10 mouse cellular contexts compared by ENCODE assay signal in the genomic region with DNA sequence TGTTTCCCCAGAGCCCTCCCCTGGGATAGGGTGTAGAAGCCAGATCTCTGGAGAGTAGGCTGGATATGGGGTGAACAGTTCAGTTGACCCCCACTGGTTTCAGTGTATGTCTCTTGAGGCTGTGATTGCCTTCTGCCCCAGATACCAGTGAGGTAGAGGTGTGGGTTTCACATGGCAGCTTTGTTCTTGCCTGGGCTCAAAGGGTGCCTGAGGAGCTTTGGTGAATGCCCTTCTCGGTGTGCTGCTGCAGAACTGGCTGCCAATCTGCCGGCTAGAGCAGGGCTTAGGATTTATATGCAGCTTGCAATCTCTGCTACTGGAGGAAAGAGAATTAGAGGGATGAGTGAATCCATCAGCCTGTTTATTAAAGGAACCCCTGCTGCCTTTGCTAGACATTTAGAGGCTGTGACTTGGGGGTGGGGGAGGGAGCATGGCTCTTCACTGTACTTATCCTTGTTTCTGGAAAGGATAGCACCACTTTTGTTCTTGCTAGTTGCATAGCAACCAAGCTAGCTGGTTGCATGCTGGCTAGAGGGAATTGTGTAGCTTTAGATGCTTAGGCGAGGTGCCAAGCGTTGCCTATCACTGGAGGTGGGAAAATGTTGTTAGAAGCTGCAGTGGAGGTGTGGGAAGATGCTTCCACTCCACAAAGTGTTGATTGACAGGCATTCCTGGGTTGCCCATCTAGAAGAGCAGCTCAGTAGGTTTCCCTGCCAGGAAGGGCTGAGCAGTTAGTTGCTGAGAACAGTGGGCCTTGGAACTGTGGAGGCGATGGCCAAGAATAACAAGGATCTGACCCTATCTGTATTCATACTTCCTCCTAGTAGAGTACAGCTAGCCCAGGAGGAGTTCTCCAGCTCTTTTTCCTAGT. TPM values are rescaled to one million over a fixed set of nuclear protein-coding genes. Genes with fewer than 3 reads are reported as not detected.
DNase-seq lines count a peak whose midpoint lies in the region; ATAC-seq and TF ChIP-seq lines count a peak whose summit lies in the region.
"Had no signal": no experiment of that assay in that cellular context is flagged by ENCODE, and none has a peak within 500 bp of the region (broad histone marks: within the 10 kb centered on the region; RNA-seq: fewer than 3 reads in every experiment).

No protein-coding gene starts in this region.

- H3K27ac ChIP-seq in midbrain, postnatal 0 days (ENCODE audit: low read depth, low read length): peak overlapping the region; percentile 85
- H3K27ac ChIP-seq: limb, embryonic 12.5 days; stomach, embryonic 15.5 days had no signal

- H3K27me3 ChIP-seq in midbrain, postnatal 0 days (ENCODE audit: insufficient read depth, low read length): no peaks in the 10 kb centered on the region
- H3K27me3 ChIP-seq: limb, embryonic 12.5 days; stomach, embryonic 15.5 days had no signal

- H3K4me1 ChIP-seq in midbrain, postnatal 0 days (ENCODE audit: insufficient read depth, low read length): peaks cover 11% of the 10 kb centered on the region; the same call in 1 of the 2 replicates
- H3K4me1 ChIP-seq: limb, embryonic 12.5 days had no signal

- ATAC-seq in midbrain, postnatal 0 days (ENCODE audit: low FRiP score): peak; percentile 89
- ATAC-seq in erythroid progenitor cell, adult 5-6 weeks (replicated peaks; ENCODE audit: low FRiP score, poor library complexity, severe bottlenecking): no peak

- H3K4me2 ChIP-seq in midbrain, postnatal 0 days (ENCODE audit: low read depth, low read length, poor library complexity, severe bottlenecking): peak overlapping the region; percentile 10; the same call in 1 of the 2 replicates
- H3K4me2 ChIP-seq: limb, embryonic 12.5 days; stomach, embryonic 15.5 days had no signal

- no peaks in the 10 kb centered on the region for H3K9me3 ChIP-seq in midbrain, postnatal 0 days (ENCODE audit: low read length)
- H3K9me3 ChIP-seq: limb, embryonic 12.5 days; stomach, embryonic 15.5 days had no signal

- no peak overlapping the region for H3K4me3 ChIP-seq in midbrain, postnatal 0 days (ENCODE audit: low read depth, low read length)
- H3K4me3 ChIP-seq: limb, embryonic 12.5 days; stomach, embryonic 15.5 days had no signal

- no peak for TF ChIP-seq CTCF in midbrain, postnatal 0 days (IDR thresholded peaks at IDR 0.05)

- H3K9ac ChIP-seq in midbrain, postnatal 0 days (replicated peaks; ENCODE audit: low read length, poor library complexity, severe bottlenecking): 0 out of 2 replicates have a peak overlapping the region, but pooled peaks have one; percentile 13
- H3K9ac ChIP-seq: limb, embryonic 12.5 days; stomach, embryonic 15.5 days had no signal

- DNase-seq in cerebellum, adult 9-11 months: peak; percentile 39
- no peak for DNase-seq in cerebellum, adult 18-20 months
- DNase-seq in brain, adult 2 months (ENCODE audit: low read depth, low spot score): peak; percentile 93
- DNase-seq in heart, postnatal 4 days: peak; percentile 45
- DNase-seq in midbrain, postnatal 0 days (ENCODE audit: low spot score): peak; percentile 92
- DNase-seq in lung, postnatal 14 days: no peak
- DNase-seq in gastrocnemius, adult 8-10 months (ENCODE audit: low spot score in 2 of 2): no peak

- WGBS in midbrain, postnatal 0 days: 18% methylated on average over 5 of the region's 5 CpGs

- H3K36me3 ChIP-seq in midbrain, postnatal 0 days (ENCODE audit: insufficient read depth, low read length): no peaks in the 10 kb centered on the region
- H3K36me3 ChIP-seq: limb, embryonic 12.5 days; stomach, embryonic 15.5 days had no signal

RNA-seq across cellular contexts. Expression of a gene that starts 7.7 kb away (rescaled TPM):
- 1,000 to 10,000 TPM; 1,419 to 1,465 TPM for total RNA-seq in heart, postnatal 4 days (2021)
- total RNA-seq in midbrain, postnatal 0 days (2014; rRNA removed): 380 and 412 TPM in 2 replicates
- 257 and 279 TPM in 2 replicates for polyA plus RNA-seq in midbrain, postnatal 0 days (2015; fragmentation: Nextera tagmentation; extraction: Ambion mirVana)
- 44.4 and 51.5 TPM in 2 replicates for total RNA-seq in erythroid progenitor cell, adult 5-6 weeks (2015; ENCODE audit: low replicate concordance)
- total RNA-seq in erythroid progenitor cell, adult 5-6 weeks (2017; ENCODE audit: low replicate concordance): 72.2 and 113 TPM in 2 replicates
- 1,000 to 10,000 TPM; 1,068 to 1,166 (median 1,137) TPM for total RNA-seq in gastrocnemius, adult 8-10 months (2022)

RNA-seq across cellular contexts. Expression of a gene that starts 8.1 kb away (rescaled TPM):
- total RNA-seq in heart, postnatal 4 days (2021): 10 to 100 TPM; 57.9 to 58.9 TPM
- 31.8 and 34.1 TPM in 2 replicates for total RNA-seq in midbrain, postnatal 0 days (2014; rRNA removed)
- polyA plus RNA-seq in midbrain, postnatal 0 days (2015; fragmentation: Nextera tagmentation; extraction: Ambion mirVana): 107 and 118 TPM in 2 replicates
- 49.0 and 58.3 TPM in 2 replicates for total RNA-seq in erythroid progenitor cell, adult 5-6 weeks (2015; ENCODE audit: low replicate concordance)
- total RNA-seq in erythroid progenitor cell, adult 5-6 weeks (2017; ENCODE audit: low replicate concordance): 18.6 and 46.0 TPM in 2 replicates
- 10 to 100 TPM; 39.0 to 44.3 (median 39.3) TPM for total RNA-seq in gastrocnemius, adult 8-10 months (2022)

RNA-seq across cellular contexts. Expression of a gene that starts 21.2 kb away (rescaled TPM):
- 10 to 100 TPM; 24.1 to 32.3 TPM for total RNA-seq in heart, postnatal 4 days (2021)
- total RNA-seq in midbrain, postnatal 0 days (2014; rRNA removed): 10.9 and 15.4 TPM in 2 replicates
- 12.2 and 14.2 TPM in 2 replicates for polyA plus RNA-seq in midbrain, postnatal 0 days (2015; fragmentation: Nextera tagmentation; extraction: Ambion mirVana)
- 9.7 and 10.5 TPM in 2 replicates for total RNA-seq in erythroid progenitor cell, adult 5-6 weeks (2015; ENCODE audit: low replicate concordance)
- total RNA-seq in erythroid progenitor cell, adult 5-6 weeks (2017; ENCODE audit: low replicate concordance): 8.7 and 9.4 TPM in 2 replicates
- 100 to 1,000 TPM; 111 to 127 (median 125) TPM for total RNA-seq in gastrocnemius, adult 8-10 months (2022)

RNA-seq across cellular contexts. Expression of a gene that starts 46.3 kb away (rescaled TPM):
- total RNA-seq in heart, postnatal 4 days (2021): 1 to 10 TPM; 7.9 to 9.1 TPM
- 46.5 and 49.5 TPM in 2 replicates for total RNA-seq in midbrain, postnatal 0 days (2014; rRNA removed)
- polyA plus RNA-seq in midbrain, postnatal 0 days (2015; fragmentation: Nextera tagmentation; extraction: Ambion mirVana): 77.0 and 80.3 TPM in 2 replicates
- 1.1 and 6.7 TPM in 2 replicates for total RNA-seq in erythroid progenitor cell, adult 5-6 weeks (2015; ENCODE audit: low replicate concordance)
- total RNA-seq in erythroid progenitor cell, adult 5-6 weeks (2017; ENCODE audit: low replicate concordance): 6.0 and 9.1 TPM in 2 replicates
- 10 to 100 TPM in 1 of 4 experiments, 1 to 10 TPM in 3; 7.2 to 10.2 (median 8.2) TPM for total RNA-seq in gastrocnemius, adult 8-10 months (2022)

RNA-seq across cellular contexts. Expression of a gene that starts 56.8 kb away (rescaled TPM):
- 1 to 10 TPM; 6.3 to 8.8 TPM for total RNA-seq in heart, postnatal 4 days (2021)
- total RNA-seq in midbrain, postnatal 0 days (2014; rRNA removed): 172 and 196 TPM in 2 replicates
- polyA plus RNA-seq in midbrain, postnatal 0 days (2015; fragmentation: Nextera tagmentation; extraction: Ambion mirVana): 323 and 327 TPM in 2 replicates
- not detected in 2 replicates for total RNA-seq in erythroid progenitor cell, adult 5-6 weeks (2015; ENCODE audit: low replicate concordance)
- total RNA-seq in erythroid progenitor cell, adult 5-6 weeks (2017; ENCODE audit: low replicate concordance): not detected in 2 replicates
- 1 to 10 TPM in 2 of 4 experiments, under 1 TPM in 2; 0.67 to 1.9 (median 0.90) TPM for total RNA-seq in gastrocnemius, adult 8-10 months (2022)

Comparison
In these comparisons a context has a peak if more than half of its experiments do, and no peak if none do; other contexts are left out.
1. DNase-seq: peak in cerebellum, adult 9-11 months (single experiment), brain, adult 2 months (single experiment), heart, postnatal 4 days (single experiment) and midbrain, postnatal 0 days (single experiment); none in cerebellum, adult 18-20 months (0 of 2), lung, postnatal 14 days (single experiment) and gastrocnemius, adult 8-10 months (0 of 2).